Mouse (Mus musculus) spleen, adult 12 weeks (tissue): ENCODE results near the gene Cyp4a12b.
"Not testable (repeated sequence)": the region's sequence is repeated elsewhere in the genome, so short reads cannot be mapped to it uniquely, and the experiment has no call there.

Experiments used
- DNase-seq: peaks from one replicate; pipeline ENCODE4 v3.0.0; 2022; ENCODE audit warnings: low spot score

The Cyp4a12b gene

GRCm38 (mm10) chr4:115411324-115411723 lies at the start of gene Cyp4a12b:
Gene Cyp4a12b, plus strand, starts transcription at chr4:115411624.
- not testable (repeated sequence) for DNase-seq

GRCm38 (mm10) chr4:115365624-115366023 lies 45.8 kb upstream of the Cyp4a12b start:
- DNase-seq: not testable (repeated sequence)

DNA sequence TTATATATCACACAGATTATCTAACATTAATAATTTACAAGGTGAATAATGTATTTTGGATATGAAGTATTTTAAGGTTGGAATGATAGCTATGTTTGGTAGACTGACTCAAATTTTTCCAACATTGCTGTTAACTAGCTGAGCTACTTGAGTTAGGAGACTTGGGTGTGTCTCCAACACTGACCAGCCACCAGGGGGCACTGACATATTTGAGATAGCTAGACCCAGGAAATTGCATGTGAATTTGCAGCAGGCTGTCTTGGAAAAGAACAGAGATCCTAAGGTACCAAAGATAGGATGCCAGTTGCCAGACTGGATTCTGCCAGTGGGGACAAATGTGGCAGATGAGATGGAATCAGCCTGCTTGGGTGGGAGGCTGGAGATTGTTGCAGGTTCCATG lies 43.4 kb upstream of the Cyp4a12b start:
- not testable (repeated sequence) for DNase-seq

DNA sequence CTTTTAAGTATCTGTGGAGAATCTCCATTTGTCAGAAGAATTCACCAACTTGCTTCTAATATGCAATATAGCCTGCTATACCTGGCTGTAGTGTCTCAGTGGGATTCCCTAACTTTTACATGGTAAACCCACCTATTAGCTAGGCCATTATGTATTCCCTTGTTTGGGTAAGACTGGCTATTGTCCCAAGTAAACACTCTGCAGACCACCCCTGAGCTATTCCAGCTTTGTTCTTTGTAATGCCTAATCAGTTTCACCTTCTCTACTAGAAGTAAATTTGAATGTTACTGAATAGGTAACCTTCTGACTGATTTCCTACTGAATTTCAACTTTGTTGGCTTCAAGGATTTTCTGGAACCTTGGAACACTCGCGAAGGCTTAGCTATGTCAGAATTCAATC lies 15.2 kb upstream of the Cyp4a12b start:
- not testable (repeated sequence) for DNase-seq

DNA sequence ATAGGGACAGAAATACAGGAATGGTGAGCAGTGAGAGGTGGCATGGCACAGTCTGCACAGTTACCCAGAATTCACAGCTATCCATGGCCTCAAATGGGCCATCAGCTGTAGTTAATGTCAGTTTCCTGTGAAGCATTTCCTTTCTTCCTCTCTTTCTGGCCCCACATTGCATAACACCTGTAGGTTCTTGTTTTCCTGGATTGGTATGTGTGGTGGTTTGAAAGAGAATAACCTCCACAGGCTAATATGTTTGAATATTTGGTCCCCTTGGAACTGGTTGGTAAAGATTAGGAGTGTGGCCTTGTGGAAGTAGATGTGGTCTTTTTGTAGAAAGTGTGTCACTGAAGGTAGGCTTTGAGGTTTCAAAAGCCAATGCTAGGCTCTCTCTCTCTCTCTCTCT lies 14.5 kb upstream of the Cyp4a12b start:
- DNase-seq: not testable (repeated sequence)

DNA sequence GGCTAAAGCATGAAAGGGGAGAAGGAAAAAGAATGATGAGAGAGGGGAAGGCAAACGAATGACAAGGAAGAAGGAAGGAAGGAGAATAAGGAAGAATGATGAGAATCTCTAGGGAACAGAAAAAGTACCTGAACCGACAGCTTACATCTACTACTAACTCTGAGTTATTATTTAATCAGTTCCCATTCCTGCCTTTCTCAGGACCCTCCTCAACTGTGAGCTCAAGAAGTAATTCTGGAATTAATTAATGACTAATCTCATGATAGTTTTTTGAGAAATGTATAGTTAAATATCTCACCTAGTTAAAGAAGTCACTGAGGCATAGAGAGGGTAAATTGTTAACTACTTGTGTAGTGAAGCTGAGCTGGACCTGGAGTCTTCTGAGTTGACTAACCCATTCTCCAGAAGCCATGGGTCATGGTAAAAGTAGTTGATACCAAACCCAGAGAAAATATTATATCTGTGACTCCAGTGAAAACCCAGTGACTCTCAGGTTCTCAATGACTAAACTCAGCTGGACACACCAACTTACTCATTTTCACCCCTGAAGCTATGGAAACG lies 39.2 kb downstream of the Cyp4a12b start:
- no peak for DNase-seq

- DNase-seq: no peak
These were observed 40.9 kb downstream of the Cyp4a12b start, which contains the start of gene Cyp4a30b for GRCm38 (mm10) chr4:115452304-115452703. Gene Cyp4a30b, plus strand, starts transcription at chr4:115452604.

GRCm38 (mm10) chr4:115473585-115473984 lies 62.2 kb downstream of the Cyp4a12b start:
- not testable (repeated sequence) for DNase-seq

- not testable (repeated sequence) for DNase-seq
These were observed 64.6 kb downstream of the Cyp4a12b start for GRCm38 (mm10) chr4:115476051-115476450.

GRCm38 (mm10) chr4:115481006-115481652 lies 69.7 kb downstream of the Cyp4a12b start:
- DNase-seq: no peak
